Mouse (Mus musculus) hindbrain, embryonic 14.5 days (tissue): ENCODE measurements around the gene 2310050C09Rik. TPM values are rescaled to one million over a fixed set of nuclear protein-coding genes. Genes with fewer than 3 reads are reported as not detected.

Source experiments
- ATAC-seq: fragments of 200-750 bp; cut with Nextera tagmentation; 2 replicates; pipeline ENCODE4 v1.8.0; 2017; ENCODE audit warnings: moderate number of reproducible peaks, mild to moderate bottlenecking, moderate TSS enrichment, moderate library complexity; ENCODE audit not compliant: low FRiP score
- DNase-seq: peaks from one replicate; pipeline ENCODE4 v3.0.0-alpha.2; 2015; ENCODE audit warnings: low spot score
- H3K27ac ChIP-seq: fragments of 300-500 bp; sonication (generic); 2 replicates; pipeline ENCODE4 v1.5.1; 2014; ENCODE audit warnings: mild to moderate bottlenecking, moderate library complexity
- H3K27me3 ChIP-seq: fragments of 300-500 bp; sonication (generic); 2 replicates; pipeline ENCODE4 v1.6.1; 2014; ENCODE audit warnings: mild to moderate bottlenecking, low read length, mixed read lengths; ENCODE audit not compliant: control insufficient read depth, insufficient read depth
- H3K36me3 ChIP-seq: fragments of 300-500 bp; sonication (generic); replicated peaks from 2 replicates; pipeline ENCODE4 v1.6.1; 2014; ENCODE audit not compliant: control insufficient read depth, insufficient read depth
- H3K4me1 ChIP-seq: fragments of 300-500 bp; sonication (generic); replicated peaks from 2 replicates; pipeline ENCODE4 v1.6.1; 2014; ENCODE audit warnings: antibody characterized with exemption, low read length, mixed read lengths; ENCODE audit not compliant: control insufficient read depth, insufficient read depth
- H3K4me2 ChIP-seq: fragments of 300-500 bp; sonication (generic); replicated peaks from 2 replicates; pipeline ENCODE4 v1.6.1; 2014; ENCODE audit warnings: mild to moderate bottlenecking, moderate library complexity
- H3K4me3 ChIP-seq: fragments of 300-500 bp; sonication (generic); replicated peaks from 2 replicates; pipeline ENCODE4 v1.5.1; 2014; ENCODE audit warnings: mild to moderate bottlenecking, low read length
- H3K9ac ChIP-seq: fragments of 300-500 bp; sonication (generic); 2 replicates; pipeline ENCODE4 v1.6.1; 2014
- H3K9me3 ChIP-seq: fragments of 300-500 bp; sonication (generic); 2 replicates; pipeline ENCODE4 v1.6.1; 2016; ENCODE audit warnings: low read length; ENCODE audit not compliant: control insufficient read depth
- WGBS: fragments of 180-500 bp; shearing (Covaris S2); extraction: QIAGEN DNeasy Blood & Tissue Kit; methylation state at CpG from one replicate; pipeline ENCODE4 v1.1.7; 2014; 5-methylcytosine and 5-hydroxymethylcytosine counted together
- polyA plus RNA-seq: library from polyadenylated mRNA; unstranded; fragments of >200 nt; fragmentation: Nextera tagmentation; extraction: Ambion mirVana; gene quantifications from 2 replicates; pipeline ENCODE4 v1.2.1, GENCODE M21; 2014

The 2310050C09Rik gene
- polyA plus RNA-seq, 1 experiment from 2014 or later = not detected

- Histone ChIP-seq H3K27me3 (no peaks in the 10 kb centered on the region), H3K27ac (no peak overlapping the region), H3K4me2 (no peak overlapping the region), H3K36me3 (no peaks in the 10 kb centered on the region), H3K4me1 (no peaks in the 10 kb centered on the region), H3K4me3 (no peak overlapping the region), H3K9me3 (no peaks in the 10 kb centered on the region), H3K9ac (no peak overlapping the region)
- 33% methylated on average over 1 of the region's 1 CpGs for WGBS
- DNase-seq (no peak), ATAC-seq (no peak)
Measured at GRCm38 (mm10) chr3:92825808-92826207, 44.2 kb downstream of the 2310050C09Rik start.

Other genes starting within 250 kb of the 2310050C09Rik start
- gene Lce6a, start 248.6 kb downstream of the 2310050C09Rik start, polyA plus RNA-seq = not detected in 2 replicates
- gene Lce1a1, start 221.9 kb downstream of the 2310050C09Rik start, polyA plus RNA-seq = not detected in 2 replicates
- not detected in 2 replicates for gene Lce1b, start 213.3 kb downstream of the 2310050C09Rik start, polyA plus RNA-seq
- gene Lce1a2, start 199.9 kb downstream of the 2310050C09Rik start, polyA plus RNA-seq = not detected in 2 replicates
- gene Lce1c, start 191.0 kb downstream of the 2310050C09Rik start, polyA plus RNA-seq = not detected in 2 replicates
- gene Lce1d, start 183.0 kb downstream of the 2310050C09Rik start, polyA plus RNA-seq = not detected in 2 replicates
- not detected in 2 replicates for gene Lce1e, start 161.1 kb downstream of the 2310050C09Rik start, polyA plus RNA-seq
- not detected in 2 replicates for gene Lce1f, start 149.9 kb downstream of the 2310050C09Rik start, polyA plus RNA-seq
- gene Gm38119, start 131.1 kb downstream of the 2310050C09Rik start, polyA plus RNA-seq = not detected in 2 replicates
- gene Lce1g, start 117.9 kb downstream of the 2310050C09Rik start, polyA plus RNA-seq = not detected in 2 replicates
- not detected in 2 replicates for gene Lce1h, start 105.2 kb downstream of the 2310050C09Rik start, polyA plus RNA-seq
- not detected in 2 replicates for gene Lce1i, start 91.3 kb downstream of the 2310050C09Rik start, polyA plus RNA-seq
- not detected in 2 replicates for gene Lce1j, start 79.7 kb downstream of the 2310050C09Rik start, polyA plus RNA-seq
- not detected in 2 replicates for gene Lce1k, start 62.3 kb downstream of the 2310050C09Rik start, polyA plus RNA-seq
- gene Kprp, start 43.0 kb downstream of the 2310050C09Rik start, polyA plus RNA-seq = not detected in 2 replicates
- gene Lce1l, start 18.9 kb downstream of the 2310050C09Rik start, polyA plus RNA-seq = not detected in 2 replicates
- not detected in 2 replicates for gene Lce3a, start 56.0 kb upstream of the 2310050C09Rik start, polyA plus RNA-seq
- gene Lce3b, start 62.8 kb upstream of the 2310050C09Rik start, polyA plus RNA-seq = not detected in 2 replicates
- gene Lce3c, start 74.3 kb upstream of the 2310050C09Rik start, polyA plus RNA-seq = not detected in 2 replicates
- not detected in 2 replicates for gene Lce3d, start 87.2 kb upstream of the 2310050C09Rik start, polyA plus RNA-seq
- gene Lce3e, start 96.8 kb upstream of the 2310050C09Rik start, polyA plus RNA-seq = not detected in 2 replicates
- not detected in 2 replicates for gene Lce3f, start 122.0 kb upstream of the 2310050C09Rik start, polyA plus RNA-seq
- 1.0 and 2.3 TPM in 2 replicates for gene Crct1, start 145.5 kb upstream of the 2310050C09Rik start, polyA plus RNA-seq
- gene Lce1m, start 148.8 kb upstream of the 2310050C09Rik start, polyA plus RNA-seq = not detected in 2 replicates
- not detected in 2 replicates for gene Gm4858, start 198.6 kb upstream of the 2310050C09Rik start, polyA plus RNA-seq